Mouse (Mus musculus): Measurements from ENCODE around the gene Msrb3. TPM values are rescaled to one million over a fixed set of nuclear protein-coding genes. Genes with fewer than 3 reads are reported as not detected.
A peak's percentile ranks its signal among the peaks of the same experiment; 100 is the strongest.
"Not testable (repeated sequence)": the region's sequence is repeated elsewhere in the genome, so short reads cannot be mapped to it uniquely, and the experiment has no call there.

Msrb3 gene
- total RNA-seq, 2 experiments from 2014 or later = 0.07 to 0.40 TPM

DNA sequence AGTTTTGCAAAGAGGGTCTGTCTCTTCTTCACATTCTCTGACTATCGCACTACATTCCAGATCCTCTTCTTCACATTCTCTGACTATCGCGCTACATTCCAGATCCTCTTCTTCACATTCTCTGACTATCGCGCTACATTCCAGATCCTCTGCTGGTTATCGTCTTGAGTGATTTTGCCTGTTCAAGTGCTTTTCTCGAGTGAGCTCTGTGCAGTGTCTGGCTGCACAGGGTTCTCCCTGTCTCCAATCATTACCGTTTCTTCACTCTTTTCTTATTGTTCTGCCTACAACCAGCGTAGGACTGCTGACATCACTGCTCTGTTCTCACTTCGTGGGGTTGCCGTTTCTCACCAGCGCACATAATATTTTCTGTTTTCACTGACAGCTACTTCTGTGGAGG, 138.2 kb downstream of the Msrb3 start:
- ATAC-seq (ENCODE audit: poor library complexity, severe bottlenecking) = no peak

DNA sequence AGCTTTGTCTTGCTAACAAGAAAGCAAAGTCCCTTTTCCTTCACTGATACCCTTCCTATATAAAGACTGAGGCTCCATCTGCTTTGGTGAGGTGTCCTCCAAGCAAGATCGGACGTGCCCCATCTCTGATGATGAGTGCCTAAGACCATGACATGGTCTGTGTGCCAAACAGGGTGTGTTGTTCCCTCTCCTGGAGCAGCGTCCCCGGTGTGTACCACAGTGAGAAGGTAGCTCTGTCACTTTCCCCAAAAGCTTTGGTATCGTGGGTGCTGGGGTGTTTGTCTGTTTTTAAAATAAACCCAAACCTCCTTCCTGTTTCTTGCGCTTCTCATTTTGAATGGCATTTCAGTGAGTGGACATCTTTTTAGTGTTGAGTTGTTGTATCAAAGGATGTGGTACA, 139.0 kb downstream of the Msrb3 start:
- ATAC-seq (ENCODE audit: poor library complexity, severe bottlenecking) = no peak

DNA sequence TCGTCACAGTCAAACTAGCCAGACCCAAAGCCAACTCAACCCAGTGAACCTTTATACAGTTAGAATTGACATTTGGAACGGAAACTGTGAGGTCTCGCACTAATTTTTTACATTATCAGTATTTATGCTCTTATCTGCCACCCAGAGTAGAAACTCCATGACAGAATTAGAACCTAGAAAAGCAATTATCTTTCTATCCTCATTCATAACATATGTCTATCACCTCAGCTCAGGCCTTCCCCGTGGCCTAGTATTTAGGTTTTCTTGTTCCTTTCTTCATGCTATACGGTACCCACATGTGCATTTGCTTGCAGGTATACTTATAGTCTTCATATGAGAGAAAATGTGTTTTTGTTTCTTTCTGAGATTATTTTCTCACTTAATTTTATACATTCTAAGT, 146.4 kb downstream of the Msrb3 start:
- ATAC-seq (ENCODE audit: poor library complexity, severe bottlenecking) = no peak

DNA sequence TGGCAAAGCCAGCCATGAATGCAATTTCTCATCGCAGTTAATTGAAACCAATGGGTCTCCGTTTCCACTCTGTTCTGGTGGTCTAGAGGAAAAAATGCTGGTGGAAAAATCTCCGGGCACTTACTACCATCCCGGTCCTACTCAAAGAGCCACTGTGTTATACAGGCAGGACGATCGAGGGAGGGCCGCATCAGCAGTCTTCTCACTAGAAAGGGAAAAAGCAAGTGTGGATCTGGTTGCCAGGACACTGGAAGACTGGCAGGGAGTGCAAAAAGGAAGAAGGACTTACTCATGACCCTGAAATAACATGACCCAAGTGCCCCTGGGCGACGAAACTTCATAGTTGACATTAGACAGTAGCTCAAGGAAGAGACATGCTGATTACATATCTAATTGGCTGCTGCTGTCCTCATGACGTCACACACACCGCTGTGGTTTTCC, 147.1 kb downstream of the Msrb3 start:
- no peak for ATAC-seq (ENCODE audit: poor library complexity, severe bottlenecking)

DNA sequence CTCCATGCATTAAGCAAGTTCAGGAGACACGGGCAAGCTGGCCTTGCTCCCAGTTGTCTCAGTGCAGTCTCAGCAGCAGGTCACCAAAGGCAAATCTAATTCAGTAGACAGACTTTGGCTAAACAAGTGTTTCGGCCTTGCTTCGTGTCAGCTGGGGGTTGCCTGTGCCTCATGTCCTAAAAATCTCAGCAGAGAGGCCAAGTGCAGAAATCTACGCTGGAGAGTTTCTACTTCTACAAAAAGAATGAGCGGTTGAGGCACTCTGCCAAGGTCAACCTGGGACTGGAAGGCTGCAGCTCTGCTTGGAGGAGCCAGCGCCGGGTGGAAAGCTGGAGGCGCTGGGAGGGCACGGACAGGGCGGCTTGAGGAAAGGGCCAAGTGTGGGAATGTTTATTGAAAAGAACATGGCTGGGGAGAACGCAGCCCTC, 147.6 kb downstream of the Msrb3 start:
- ATAC-seq (ENCODE audit: poor library complexity, severe bottlenecking) = no peak

DNA sequence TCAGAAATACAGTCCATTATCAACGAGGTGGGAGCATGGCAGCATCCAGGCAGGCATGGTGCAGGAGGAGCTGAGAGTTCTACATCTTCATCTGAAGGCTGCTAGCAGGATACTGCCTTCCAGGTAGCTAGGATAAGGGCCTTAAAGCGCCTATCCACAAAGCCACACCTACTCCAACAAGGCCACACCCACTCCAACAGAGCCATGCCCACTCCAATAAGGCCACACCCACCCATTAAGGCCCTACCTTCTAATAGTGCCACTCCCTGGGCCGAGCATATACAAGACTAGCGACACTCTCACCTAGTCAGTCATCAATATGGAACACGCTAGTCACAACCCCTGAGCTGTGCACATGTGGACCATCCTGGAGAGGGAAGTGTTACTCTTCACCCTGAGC, 149.3 kb downstream of the Msrb3 start:
- ATAC-seq (ENCODE audit: poor library complexity, severe bottlenecking) = not testable (repeated sequence)

DNA sequence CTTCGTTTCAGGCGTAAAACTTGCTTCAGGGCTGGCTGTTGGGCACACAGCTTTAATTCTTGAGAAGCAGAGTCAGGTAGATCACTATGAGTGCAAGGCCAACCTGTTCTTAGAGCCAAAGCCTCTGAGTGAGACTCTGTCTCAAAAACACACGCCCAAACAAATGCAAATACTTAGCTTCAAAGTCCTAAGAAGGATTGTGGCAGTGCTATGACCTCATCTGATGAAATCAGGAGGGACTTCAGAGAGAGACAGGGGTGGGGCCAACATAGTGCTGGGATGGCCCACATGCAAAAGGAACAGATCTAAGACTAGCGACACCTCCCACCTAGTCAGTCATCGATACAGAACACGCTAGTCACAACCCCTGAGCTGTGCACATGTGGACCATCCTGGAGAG, 150.7 kb downstream of the Msrb3 start:
- ATAC-seq (ENCODE audit: poor library complexity, severe bottlenecking) = no peak

DNA sequence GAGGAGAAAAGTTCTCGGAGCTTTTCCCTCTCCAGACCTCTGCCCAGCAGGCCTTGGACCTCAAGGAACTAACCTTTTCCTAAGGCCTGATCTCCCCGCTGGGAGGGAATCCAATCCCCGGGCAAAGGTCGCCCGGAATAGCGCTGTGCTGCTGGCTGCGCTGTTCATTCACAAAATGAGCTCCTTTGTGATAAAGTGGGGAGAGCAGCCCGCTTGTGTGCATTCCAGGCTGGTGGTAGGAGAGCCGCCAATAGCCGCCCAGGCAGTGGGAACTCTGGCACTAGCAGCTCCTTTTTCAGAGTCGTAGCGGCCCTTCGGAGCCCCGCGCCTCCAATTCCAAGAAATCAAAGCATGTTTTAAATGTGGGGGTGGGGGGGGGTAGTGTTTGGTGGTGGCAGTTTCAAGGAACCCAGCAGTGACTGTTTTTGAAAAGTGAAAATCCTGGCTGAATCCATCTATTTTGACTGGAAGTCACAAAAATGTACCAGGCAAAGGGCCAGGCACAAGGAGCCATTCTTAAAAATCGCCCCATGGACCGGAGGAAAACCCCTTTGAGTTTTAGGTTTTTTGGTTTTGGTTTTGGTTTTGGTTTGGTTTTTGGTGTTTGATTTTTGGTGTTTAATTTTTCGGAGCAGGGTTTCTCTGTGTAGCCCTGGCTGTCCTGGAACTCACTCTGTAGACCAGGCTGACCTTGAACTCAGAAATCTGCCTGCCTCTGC, 153.6 kb downstream of the Msrb3 start:
- ATAC-seq (ENCODE audit: poor library complexity, severe bottlenecking) = peak; percentile 34; the same call in 1 of the 2 replicates

DNA sequence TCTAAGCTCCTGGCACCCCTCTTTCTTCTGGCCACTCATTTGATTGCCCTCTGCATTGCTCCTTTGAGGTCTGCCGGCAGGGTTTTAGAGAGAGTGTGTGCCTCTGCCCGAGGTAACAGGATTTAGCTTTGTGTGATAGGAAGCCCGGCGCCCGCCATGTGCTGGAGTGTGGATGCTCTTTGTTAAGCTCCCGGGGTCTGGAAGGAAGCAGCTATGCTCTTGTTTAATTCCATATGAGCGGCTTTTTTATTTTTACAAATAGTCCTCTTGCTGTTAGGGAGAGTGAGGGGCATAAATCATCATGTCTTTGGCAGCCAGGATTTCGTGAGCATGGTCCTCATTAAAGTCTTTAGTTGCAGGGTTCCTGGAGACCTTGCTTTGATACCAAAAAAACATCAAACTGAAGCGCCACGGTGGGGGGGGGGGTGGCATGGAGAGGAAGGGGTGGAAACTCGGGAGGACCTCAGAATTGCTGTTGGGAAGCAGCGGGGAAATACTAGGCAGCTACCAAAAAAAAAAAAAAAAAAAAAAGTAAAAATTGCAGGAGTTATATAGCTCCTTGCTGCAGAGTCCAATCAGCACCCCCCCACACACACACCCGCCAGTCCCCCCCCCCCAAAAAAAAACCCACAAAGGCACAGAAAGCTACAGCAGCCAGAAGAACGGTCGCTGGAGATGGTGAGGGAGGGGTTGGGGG, 154.3 kb downstream of the Msrb3 start:
- no peak for ATAC-seq (ENCODE audit: poor library complexity, severe bottlenecking)

DNA sequence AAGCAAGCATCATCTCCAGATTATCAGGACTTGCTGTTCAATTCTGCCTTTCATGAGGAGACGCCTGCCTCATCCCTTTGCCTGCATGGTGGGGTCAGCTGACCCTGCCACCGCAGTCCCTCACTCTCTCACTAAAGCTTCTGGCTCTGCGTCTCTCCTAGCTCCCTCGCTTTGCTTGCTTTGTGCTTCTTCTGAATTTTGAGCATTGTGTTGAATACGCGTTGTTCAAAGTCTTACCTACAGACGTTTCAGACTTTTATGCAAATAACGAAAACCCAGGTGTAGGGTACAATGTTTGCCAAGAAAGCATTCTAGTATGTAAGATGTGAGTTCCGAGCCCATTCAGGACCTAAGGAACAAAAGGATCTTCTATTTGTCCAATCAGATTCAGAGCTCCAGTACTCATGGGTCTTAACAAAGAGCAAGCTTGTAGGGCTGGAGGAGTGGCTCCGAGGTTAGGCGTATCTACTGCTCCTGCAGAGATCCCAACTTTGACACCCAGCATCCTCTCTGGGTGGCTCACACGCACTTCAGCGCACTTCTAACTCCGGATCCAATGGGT, 162.3 kb downstream of the Msrb3 start:
- ATAC-seq (ENCODE audit: poor library complexity, severe bottlenecking) = no peak

DNA sequence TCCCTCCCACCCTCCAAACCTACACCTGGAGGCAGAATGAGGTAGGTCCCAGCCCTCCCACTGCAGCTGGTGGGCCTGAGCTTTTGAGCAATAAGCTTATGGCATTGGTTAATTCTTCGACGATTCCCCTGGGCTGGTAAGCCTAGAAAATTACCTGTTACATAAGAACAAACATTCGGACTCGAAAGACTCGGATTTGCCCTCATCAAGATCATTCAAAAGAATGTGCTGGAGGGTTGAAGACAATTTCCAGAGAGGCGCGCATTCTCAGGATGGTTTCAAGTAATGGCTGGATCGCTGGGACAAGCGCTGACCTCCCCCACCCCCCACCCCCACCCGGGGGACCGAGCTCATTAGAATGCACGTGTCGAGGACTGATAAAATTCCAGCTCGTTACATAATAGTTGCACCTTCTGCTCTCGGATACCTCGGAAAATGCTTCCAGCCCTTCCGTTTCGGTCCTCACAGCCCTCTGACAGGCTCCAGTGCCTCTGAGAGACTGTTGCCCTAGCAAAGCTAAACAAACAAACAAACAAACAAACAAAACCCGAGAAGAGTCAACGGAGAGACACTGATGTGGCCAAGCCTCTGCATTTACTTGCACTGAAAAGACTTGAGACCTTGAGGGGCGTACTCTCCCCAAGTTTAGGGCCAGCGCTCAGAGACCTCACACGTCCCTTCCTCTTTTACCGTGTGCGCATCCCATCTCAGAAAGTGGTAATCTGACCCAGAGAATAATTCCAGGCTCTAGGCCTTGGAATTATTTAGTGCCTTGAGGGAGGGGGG, 163.0 kb downstream of the Msrb3 start:
- ATAC-seq (ENCODE audit: poor library complexity, severe bottlenecking) = no peak

DNA sequence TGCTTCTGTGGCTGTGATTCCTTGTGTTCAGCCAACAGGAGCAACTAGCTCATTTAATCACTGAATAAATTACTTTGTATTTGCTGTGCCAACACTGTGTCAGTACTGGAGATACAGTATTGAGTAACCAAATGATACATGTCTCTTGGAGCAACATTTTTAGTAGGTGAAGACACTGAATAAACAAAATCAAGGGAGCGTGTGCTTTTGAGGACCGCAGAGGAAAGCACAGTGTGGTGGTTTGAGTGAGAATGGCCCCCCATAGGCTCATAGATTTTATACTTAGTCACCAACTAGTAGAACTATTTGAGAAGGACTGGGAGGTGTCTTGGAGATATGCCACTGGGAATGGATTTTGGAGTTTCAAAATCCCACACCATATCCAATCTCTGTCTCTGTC, 164.5 kb downstream of the Msrb3 start:
- ATAC-seq (ENCODE audit: poor library complexity, severe bottlenecking) = no peak

Other genes with a start within 250 kb of the Msrb3 start
- gene Lemd3, start 80.2 kb upstream of the Msrb3 start, total RNA-seq (2015) = 10.9 and 14.3 TPM in 2 replicates
- 16.1 and 16.5 TPM in 2 replicates for gene Lemd3, start 80.2 kb upstream of the Msrb3 start, total RNA-seq (2017)
- gene Wif1, start 134.9 kb upstream of the Msrb3 start, total RNA-seq (2015) = 0.11 TPM in 1 of 2 replicates, not detected in the other
- 0.22 TPM in 1 of 2 replicates, not detected in the other for gene Wif1, start 134.9 kb upstream of the Msrb3 start, total RNA-seq (2017)